Mouse (Mus musculus) CH12.LX (cell line): ENCODE data around the gene Ly6g. TPM values are rescaled to one million over a fixed set of nuclear protein-coding genes. Genes with fewer than 3 reads are reported as not detected.
"Not testable (repeated sequence)": the region's sequence is repeated elsewhere in the genome, so short reads cannot be mapped to it uniquely, and the experiment has no call there.

Experiments
- DNase-seq: peaks from one replicate; pipeline ENCODE4 v3.0.0-alpha.2; 2013; ENCODE audit errors: extremely low read depth
- H3K27ac ChIP-seq: 2 replicates; pipeline ENCODE4 v1.5.1; 2012; ENCODE audit warnings: low read depth, mild to moderate bottlenecking, control low read depth, moderate library complexity; ENCODE audit not compliant: insufficient read depth
- H3K27me3 ChIP-seq: replicated peaks from 2 replicates; pipeline ENCODE3; 2012; ENCODE audit warnings: inconsistent platforms
- H3K36me3 ChIP-seq, 2 experiments: replicated peaks in 1 of 2; 2 replicates each; pipeline versions ENCODE3 to v1.6.1; 2012; ENCODE audit warnings: inconsistent platforms in 1 of 2, low read length in 1 of 2, mild to moderate bottlenecking in 1 of 2, mixed read lengths in 1 of 2, moderate library complexity in 1 of 2; ENCODE audit not compliant: control insufficient read depth in 1 of 2, insufficient read depth in 1 of 2
- H3K4me1 ChIP-seq, 2 experiments: 2 replicates each; pipeline ENCODE4 v1.6.1; 2012; ENCODE audit warnings: inconsistent platforms in 1 of 2, moderate library complexity in 1 of 2; ENCODE audit not compliant: insufficient read depth in 2 of 2, control insufficient read depth in 1 of 2
- H3K4me2 ChIP-seq: 2 replicates; pipeline ENCODE4 v1.6.1; 2012; ENCODE audit warnings: low read depth, mild to moderate bottlenecking, control low read depth; ENCODE audit not compliant: poor library complexity, insufficient read depth, severe bottlenecking
- H3K4me3 ChIP-seq, 3 experiments: fragments of 150-350 bp in 1 of 3; sonication (generic) in 1 of 3; replicated peaks in 1 of 3; 2 replicates each; pipeline versions ENCODE3 to v1.5.1; 2011 to 2012; ENCODE audit warnings: low read depth in 2 of 3, low read length in 2 of 3, mild to moderate bottlenecking in 2 of 3, moderate library complexity in 2 of 3, control low read depth in 1 of 3, improper control_type of control experiment in 1 of 3, inconsistent platforms in 1 of 3, mixed read lengths in 1 of 3; ENCODE audit not compliant: poor library complexity in 1 of 3
- H3K79me2 ChIP-seq: replicated peaks from 2 replicates; pipeline ENCODE4 v1.6.1; 2012; ENCODE audit warnings: mild to moderate bottlenecking, moderate library complexity; ENCODE audit not compliant: control insufficient read depth, poor library complexity, insufficient read depth, severe bottlenecking; ENCODE audit errors: extremely low read depth
- H3K9ac ChIP-seq: 2 replicates; pipeline ENCODE4 v1.6.1; 2012; ENCODE audit warnings: low read depth, mild to moderate bottlenecking, control low read depth, moderate library complexity; ENCODE audit not compliant: insufficient read depth
- H3K9me3 ChIP-seq: replicated peaks from 2 replicates; pipeline ENCODE3; 2012; ENCODE audit warnings: low read length, inconsistent platforms, mixed read lengths
- CHD2 ChIP-seq: IDR thresholded peaks from 2 replicates; pipeline ENCODE4 v1.6.1; 2011; ENCODE audit warnings: low read length, improper control_type of control experiment
- CTCF ChIP-seq, 2 experiments: IDR thresholded peaks in 1 of 2; conservative IDR thresholded peaks in 1 of 2; 2 replicates each; pipeline ENCODE4 v1.5.1; 2011 to 2012; ENCODE audit warnings: low read depth in 2 of 2, low read length in 2 of 2, improper control_type of control experiment in 1 of 2, inconsistent platforms in 1 of 2, mild to moderate bottlenecking in 1 of 2, moderate library complexity in 1 of 2
- HCFC1 ChIP-seq: IDR thresholded peaks from 2 replicates; pipeline ENCODE4 v1.6.1; 2012; ENCODE audit warnings: low read depth, mild to moderate bottlenecking, inconsistent platforms, low read length, improper control_type of control experiment
- IRF4 ChIP-seq: IDR thresholded peaks from 2 replicates; pipeline ENCODE4 v1.6.1; 2014; ENCODE audit warnings: low read depth, mild to moderate bottlenecking, inconsistent platforms, low read length, improper control_type of control experiment
- JUN ChIP-seq: IDR thresholded peaks from 2 replicates; pipeline ENCODE4 v1.6.1; 2011; ENCODE audit warnings: low read depth, mild to moderate bottlenecking, low read length, improper control_type of control experiment, moderate library complexity; ENCODE audit not compliant: insufficient read depth
- JUND ChIP-seq: conservative IDR thresholded peaks from 2 replicates; pipeline ENCODE4 v1.6.1; 2011; ENCODE audit warnings: low read depth, low read length, improper control_type of control experiment
- KAT2A ChIP-seq: IDR thresholded peaks from 2 replicates; pipeline ENCODE4 v1.6.1; 2012; ENCODE audit warnings: low read length, improper control_type of control experiment, inconsistent platforms; ENCODE audit not compliant: insufficient replicate concordance
- MAFK ChIP-seq: IDR thresholded peaks from 2 replicates; pipeline ENCODE4 v1.6.1; 2011; ENCODE audit warnings: low read length, improper control_type of control experiment; ENCODE audit not compliant: insufficient replicate concordance
- MAZ ChIP-seq: IDR thresholded peaks from 2 replicates; pipeline ENCODE4 v1.6.1; 2012; ENCODE audit warnings: low read depth, mild to moderate bottlenecking, inconsistent platforms, low read length, improper control_type of control experiment, moderate library complexity
- MYC ChIP-seq: IDR thresholded peaks from 2 replicates; pipeline ENCODE4 v1.6.1; 2011; ENCODE audit warnings: low read depth, mild to moderate bottlenecking, improper control_type of control experiment, low read length
- PAX5 ChIP-seq: IDR thresholded peaks from 2 replicates; pipeline ENCODE4 v1.6.1; 2012; ENCODE audit warnings: low read length, inconsistent platforms, mixed read lengths
- POLR2A ChIP-seq: IDR thresholded peaks from 2 replicates; pipeline ENCODE4 v1.6.1; 2011; ENCODE audit warnings: low read depth, mild to moderate bottlenecking, improper control_type of control experiment, low read length
- POLR2AphosphoS2 ChIP-seq: IDR thresholded peaks from 2 replicates; pipeline ENCODE4 v1.6.1; 2011; ENCODE audit warnings: low read depth, low read length, improper control_type of control experiment
- SMC3 ChIP-seq: IDR thresholded peaks from 2 replicates; pipeline ENCODE4 v1.6.1; 2011; ENCODE audit warnings: low read depth, low read length, improper control_type of control experiment
- TBP ChIP-seq: conservative IDR thresholded peaks from 2 replicates; pipeline ENCODE4 v1.6.1; 2011; ENCODE audit warnings: low read depth, low read length, improper control_type of control experiment
- TCF12 ChIP-seq: IDR thresholded peaks from 2 replicates; pipeline ENCODE4 v1.6.1; 2014; ENCODE audit warnings: low read depth, mild to moderate bottlenecking, inconsistent platforms, low read length, improper control_type of control experiment
- USF2 ChIP-seq: conservative IDR thresholded peaks from 2 replicates; pipeline ENCODE4 v1.6.1; 2011; ENCODE audit warnings: low read depth, low read length, improper control_type of control experiment
- ZC3H11A ChIP-seq: IDR thresholded peaks from 2 replicates; pipeline ENCODE4 v1.6.1; 2012; ENCODE audit warnings: low read depth, mild to moderate bottlenecking, inconsistent platforms, low read length, improper control_type of control experiment
- ZKSCAN1 ChIP-seq: IDR thresholded peaks from 2 replicates; pipeline ENCODE4 v1.6.1; 2012; ENCODE audit warnings: low read depth, inconsistent platforms, low read length, improper control_type of control experiment, borderline replicate concordance
- dilution Hi-C: fragments of 300-500 bp; cut with MboI; formaldehyde crosslinking; loops from 2 replicates; pipeline ENCODE4 v1.14.3; 2020; ENCODE audit warnings: low sequenced_read_pairs; ENCODE audit not compliant: extremely low pct_unique_long_range_greater_than_20kb, extremely low pct_ligation_motif_present
- in situ Hi-C: fragments of 300-500 bp; cut with MboI; formaldehyde crosslinking; loops from 3 replicates; pipeline ENCODE4 v1.14.3; 2019; ENCODE audit warnings: low sequenced_read_pairs, low pct_ligation_motif_present, low pct_unique_long_range_greater_than_20kb, mixed read lengths
- polyA plus RNA-seq: library from polyadenylated mRNA; unstranded; fragments of >175 nt; gene quantifications from 2 replicates; pipeline ENCODE4 v1.2.1, GENCODE M21; 2012; ENCODE audit warnings: low read depth; ENCODE audit not compliant: insufficient read length
- total RNA-seq, 2 experiments: library from RNA; depleted of rRNA; stranded (reverse); fragments of 300-350 nt in 1 of 2; fragments of >200 nt in 1 of 2; gene quantifications; 2 replicates each; pipeline ENCODE4 v1.2.3; 2012 to 2014

Ly6g gene
- total RNA-seq (2012; rRNA removed) (0.17 TPM in 1 of 2 replicates, not detected in the other), total RNA-seq (2014; rRNA removed) (not detected in 2 replicates), polyA plus RNA-seq (not detected in 2 replicates)

DNA sequence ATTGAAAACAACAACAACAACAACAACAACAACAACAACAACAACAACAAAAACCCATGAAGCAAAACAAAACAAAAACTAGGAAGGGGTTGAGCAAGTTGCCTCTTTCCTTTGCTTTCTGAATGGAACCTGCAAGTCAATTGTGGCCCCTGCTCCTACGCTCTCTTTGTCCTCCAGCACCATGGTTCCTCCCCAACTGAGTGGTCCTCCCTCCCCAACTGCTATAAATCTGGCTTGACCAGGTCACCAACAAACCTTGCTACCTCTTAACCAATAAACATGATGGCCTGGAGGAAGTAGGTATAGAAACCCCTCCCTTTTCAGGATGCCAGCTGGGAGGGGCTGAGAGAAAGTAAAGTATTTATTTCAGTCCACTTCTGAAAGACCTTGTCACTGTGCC is at the start of gene Ly6g:
Ly6g (plus strand) TSS at position 301 of the 400 bp plus-strand sequence.
- in situ Hi-C loops: no loop called here
- dilution Hi-C loops: no loop called here

GRCm38 (mm10) chr15:75110424-75110823 is 44.6 kb upstream of the Ly6g start:
- H3K4me1 ChIP-seq, H3K27me3 ChIP-seq, H3K4me2 ChIP-seq, H3K27ac ChIP-seq, H3K79me2 ChIP-seq, H3K4me3 ChIP-seq, in situ Hi-C loops, H3K9ac ChIP-seq, dilution Hi-C loops, DNase-seq, H3K36me3 ChIP-seq, H3K9me3 ChIP-seq: not testable (repeated sequence)

More for the DNA sequence above, at the start of gene Ly6g:
- Histone ChIP-seq H3K27ac (no peak within 1 kb of the TSS), H3K9me3 (no peaks in the 10 kb centered on the region), H3K4me1 (no peaks in the 10 kb centered on the region), H3K4me2 (no peak within 1 kb of the TSS), H3K9ac (no peak within 1 kb of the TSS), H3K27me3 (no peaks in the 10 kb centered on the region), H3K36me3 (no peaks in the 10 kb centered on the region), H3K4me3 (no peak within 1 kb of the TSS), H3K79me2 (no peaks in the 10 kb centered on the region)
- no peak for DNase-seq
- TF ChIP-seq ZC3H11A (no peak), SMC3 (no peak), ZKSCAN1 (no peak), TBP (no peak), JUN (no peak), CTCF (conservative IDR thresholded peaks at IDR 0.05 in 1 of 2, IDR thresholded peaks at IDR 0.05 in 1 of 2; ENCODE audit: low read depth in 2 of 2, low read length in 2 of 2) (no peak), HCFC1 (no peak), POLR2A (no peak), MAZ (no peak), CHD2 (no peak), MAFK (no peak), JUND (no peak), TCF12 (no peak), USF2 (no peak), IRF4 (no peak), KAT2A (no peak), POLR2AphosphoS2 (no peak), MYC (no peak), PAX5 (no peak)

DNA sequence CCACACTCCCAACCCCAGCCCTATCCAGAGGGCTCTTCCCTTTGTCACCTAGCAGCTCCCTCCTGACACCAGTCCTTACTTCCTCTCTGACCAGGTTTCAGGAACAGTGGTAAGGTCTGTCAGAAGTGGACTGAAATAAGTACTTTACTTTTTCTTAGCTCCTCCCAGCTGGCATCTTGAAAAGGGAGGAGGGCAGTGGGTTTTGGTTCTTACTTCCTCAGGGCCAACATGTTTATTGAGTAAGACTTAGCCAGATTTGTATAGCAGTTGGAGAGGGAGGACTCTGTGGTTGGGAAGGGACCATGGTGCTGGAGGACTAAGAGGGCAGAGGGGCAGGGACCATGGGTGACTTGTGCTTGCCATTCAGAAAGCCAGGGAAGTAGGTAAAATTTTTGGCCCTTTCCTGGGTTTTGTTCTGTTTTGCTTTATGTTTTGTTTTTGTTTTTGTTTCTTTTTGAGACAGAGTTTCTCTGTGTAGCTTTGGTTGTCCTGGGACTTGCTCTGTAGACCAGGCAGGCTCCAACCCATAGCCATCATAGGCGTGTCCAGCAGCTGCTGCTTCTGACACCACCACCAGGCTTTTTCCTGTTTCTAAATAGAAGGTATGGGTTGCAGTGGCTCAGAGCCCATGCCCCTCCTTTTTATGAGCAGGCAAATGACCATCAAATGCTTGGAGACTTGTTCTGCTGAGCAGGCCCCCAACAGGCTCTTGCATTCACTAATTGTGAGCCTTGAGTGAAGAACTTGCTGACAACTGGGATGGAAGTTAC is 43.0 kb upstream of the Ly6g start, which contains the start of gene Ly6c2:
Ly6c2 (minus strand) TSS at position 110 of the 770 bp plus-strand sequence.
- H3K27me3 ChIP-seq, H3K4me2 ChIP-seq, H3K9me3 ChIP-seq, dilution Hi-C loops, H3K36me3 ChIP-seq, in situ Hi-C loops, H3K79me2 ChIP-seq, H3K9ac ChIP-seq, H3K4me3 ChIP-seq, H3K27ac ChIP-seq: not testable (repeated sequence)
- peak; percentile 6 for DNase-seq
- peaks cover 0 to 13% of the 10 kb centered on the region in 2 experiments; a peak in 2 of 4 replicates for H3K4me1 ChIP-seq
